Mouse (Mus musculus) hindbrain, postnatal 0 days (tissue): ENCODE data around the gene Ugt1a6b. TPM values are rescaled to one million over a fixed set of nuclear protein-coding genes. Genes with fewer than 3 reads are reported as not detected.

ENCODE experiments used
- ATAC-seq: fragments of 200-750 bp; cut with Nextera tagmentation; 2 replicates; pipeline ENCODE4 v1.8.0; 2017; ENCODE audit warnings: mild to moderate bottlenecking, moderate TSS enrichment, moderate library complexity
- DNase-seq: peaks from one replicate; pipeline ENCODE4 v3.0.0-alpha.2; 2015; ENCODE audit warnings: low spot score
- H3K27ac ChIP-seq: fragments of 300-500 bp; sonication (generic); 2 replicates; pipeline ENCODE4 v1.5.1; 2014; ENCODE audit warnings: mild to moderate bottlenecking
- H3K27me3 ChIP-seq: fragments of 300-500 bp; sonication (generic); 2 replicates; pipeline ENCODE4 v1.6.1; 2014; ENCODE audit warnings: low read length, mixed read lengths; ENCODE audit not compliant: insufficient read depth
- H3K36me3 ChIP-seq: fragments of 300-500 bp; sonication (generic); 2 replicates; pipeline ENCODE4 v1.6.1; 2014; ENCODE audit warnings: low read length, mixed read lengths; ENCODE audit not compliant: insufficient read depth
- H3K4me1 ChIP-seq: fragments of 300-500 bp; sonication (generic); 2 replicates; pipeline ENCODE4 v1.6.1; 2014; ENCODE audit warnings: antibody characterized with exemption, low read length, mixed read lengths; ENCODE audit not compliant: insufficient read depth
- H3K4me2 ChIP-seq: fragments of 300-500 bp; sonication (generic); 2 replicates; pipeline ENCODE4 v1.6.1; 2014; ENCODE audit warnings: low read depth, mild to moderate bottlenecking, low read length, moderate library complexity, mixed read lengths
- H3K4me3 ChIP-seq: fragments of 300-500 bp; sonication (generic); 2 replicates; pipeline ENCODE4 v1.5.1; 2014; ENCODE audit warnings: low read length
- H3K9ac ChIP-seq: fragments of 300-500 bp; sonication (generic); replicated peaks from 2 replicates; pipeline ENCODE4 v1.6.1; 2014; ENCODE audit warnings: mild to moderate bottlenecking, low read length, moderate library complexity, mixed read lengths
- H3K9me3 ChIP-seq: fragments of 300-500 bp; sonication (generic); 2 replicates; pipeline ENCODE4 v1.6.1; 2016; ENCODE audit warnings: low read length, mixed read lengths
- CTCF ChIP-seq: IDR thresholded peaks from 2 replicates; pipeline ENCODE4 v1.5.1; 2016; ENCODE audit warnings: antibody characterized with exemption, control low read depth, low read depth
- WGBS: fragments of 180-500 bp; shearing (Covaris S2); extraction: QIAGEN DNeasy Blood & Tissue Kit; methylation state at CpG from one replicate; pipeline ENCODE4 v1.1.7; 2014; 5-methylcytosine and 5-hydroxymethylcytosine counted together
- polyA plus RNA-seq: library from polyadenylated mRNA; unstranded; fragments of >200 nt; fragmentation: Nextera tagmentation; extraction: Ambion mirVana; gene quantifications from 2 replicates; pipeline ENCODE4 v1.2.1, GENCODE M21; 2015
- total RNA-seq: library from RNA; depleted of rRNA; stranded (reverse); fragments of >200 nt; gene quantifications from 2 replicates; pipeline ENCODE4 v1.2.3, GENCODE M21; 2014

Ugt1a6b gene
- total and polyA plus RNA-seq, 2 experiments from 2014 or later = 3.0 to 3.8 TPM

DNA sequence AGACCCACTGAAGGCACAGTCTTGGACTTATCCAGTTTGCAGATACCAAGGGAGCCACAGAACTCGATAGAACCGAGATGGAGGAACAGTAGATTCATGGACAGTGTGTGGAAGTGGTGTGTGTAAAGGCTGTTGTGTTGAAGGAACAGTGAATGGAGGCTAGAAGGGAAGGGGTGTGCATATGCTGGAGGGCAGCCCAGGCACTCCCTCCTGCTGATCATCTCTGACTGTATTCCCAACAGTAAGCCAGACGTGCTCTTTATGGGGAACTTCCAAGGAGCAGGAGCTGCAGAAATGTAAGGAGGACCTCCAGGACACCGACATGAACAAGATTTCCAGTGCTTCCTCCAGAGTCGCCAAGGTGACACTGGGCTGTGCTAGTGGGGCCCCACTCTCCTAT, 147.0 kb downstream of the Ugt1a6b start:
- ATAC-seq = no peak
- Histone ChIP-seq H3K36me3 (no peaks in the 10 kb centered on the region), H3K27ac (no peak overlapping the region), H3K4me1 (no peaks in the 10 kb centered on the region), H3K9ac (no peak overlapping the region), H3K27me3 (no peaks in the 10 kb centered on the region), H3K4me3 (no peak overlapping the region), H3K4me2 (no peak overlapping the region), H3K9me3 (peaks cover 79% of the 10 kb centered on the region)
- TF ChIP-seq CTCF = no peak
- WGBS = 80% methylated on average over 5 of the region's 5 CpGs
- DNase-seq = no peak

DNA sequence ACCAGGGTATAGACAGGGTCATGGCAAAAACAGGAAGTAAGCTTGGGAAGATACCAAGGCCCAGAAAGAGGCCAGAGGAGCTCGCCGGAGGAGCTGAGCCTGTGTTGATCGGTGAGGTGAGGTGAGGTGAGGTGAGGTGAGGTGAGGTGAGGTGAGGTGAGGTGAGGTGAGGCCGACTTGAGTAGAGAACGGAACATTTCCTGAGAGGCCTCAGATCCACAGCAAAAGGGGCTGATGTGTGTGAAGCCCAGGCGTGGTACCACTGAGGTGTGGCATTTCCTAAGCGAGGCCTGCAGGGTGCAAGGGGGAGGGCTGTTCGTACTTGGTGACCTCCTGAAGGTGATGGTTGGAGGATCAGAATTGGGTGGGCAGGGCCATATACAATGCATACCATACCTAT, 150.1 kb downstream of the Ugt1a6b start:
- peaks cover 72% of the 10 kb centered on the region for H3K9me3 ChIP-seq
- TF ChIP-seq CTCF = no peak
- H3K4me2 ChIP-seq = no peak overlapping the region
- H3K27ac ChIP-seq = no peak overlapping the region
- no peak overlapping the region for H3K9ac ChIP-seq
- H3K36me3 ChIP-seq = no peaks in the 10 kb centered on the region
- no peaks in the 10 kb centered on the region for H3K4me1 ChIP-seq
- H3K4me3 ChIP-seq = no peak overlapping the region
- ATAC-seq (no peak), DNase-seq (no peak)
- 75% methylated on average over 8 of the region's 8 CpGs for WGBS
- H3K27me3 ChIP-seq = no peaks in the 10 kb centered on the region

DNA sequence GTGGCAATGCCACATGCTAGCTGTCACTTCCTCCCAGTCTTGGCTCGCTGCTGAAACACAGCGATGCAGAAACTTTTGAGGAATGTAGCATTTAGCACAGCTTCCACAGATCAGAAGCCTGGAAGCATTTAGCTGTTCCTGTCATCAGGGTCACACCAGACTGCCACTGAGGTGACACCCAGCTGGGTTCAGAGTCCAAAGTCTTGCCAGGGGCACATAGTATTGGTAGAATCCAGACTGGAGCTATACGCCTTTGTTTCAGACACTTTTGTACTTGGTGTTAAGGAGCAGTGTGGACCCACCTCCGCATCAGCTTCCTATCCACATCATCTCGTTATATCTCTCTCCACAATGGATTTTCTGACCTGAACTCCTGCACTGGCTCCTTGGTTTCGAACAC, 150.5 kb downstream of the Ugt1a6b start:
- Histone ChIP-seq H3K27me3 (no peaks in the 10 kb centered on the region), H3K27ac (no peak overlapping the region), H3K36me3 (no peaks in the 10 kb centered on the region), H3K4me3 (no peak overlapping the region), H3K4me1 (no peaks in the 10 kb centered on the region), H3K9me3 (peaks cover 68% of the 10 kb centered on the region), H3K4me2 (no peak overlapping the region), H3K9ac (no peak overlapping the region)
- 74% methylated on average over 6 of the region's 6 CpGs for WGBS
- DNase-seq = no peak
- no peak for ATAC-seq
- TF ChIP-seq CTCF = no peak

DNA sequence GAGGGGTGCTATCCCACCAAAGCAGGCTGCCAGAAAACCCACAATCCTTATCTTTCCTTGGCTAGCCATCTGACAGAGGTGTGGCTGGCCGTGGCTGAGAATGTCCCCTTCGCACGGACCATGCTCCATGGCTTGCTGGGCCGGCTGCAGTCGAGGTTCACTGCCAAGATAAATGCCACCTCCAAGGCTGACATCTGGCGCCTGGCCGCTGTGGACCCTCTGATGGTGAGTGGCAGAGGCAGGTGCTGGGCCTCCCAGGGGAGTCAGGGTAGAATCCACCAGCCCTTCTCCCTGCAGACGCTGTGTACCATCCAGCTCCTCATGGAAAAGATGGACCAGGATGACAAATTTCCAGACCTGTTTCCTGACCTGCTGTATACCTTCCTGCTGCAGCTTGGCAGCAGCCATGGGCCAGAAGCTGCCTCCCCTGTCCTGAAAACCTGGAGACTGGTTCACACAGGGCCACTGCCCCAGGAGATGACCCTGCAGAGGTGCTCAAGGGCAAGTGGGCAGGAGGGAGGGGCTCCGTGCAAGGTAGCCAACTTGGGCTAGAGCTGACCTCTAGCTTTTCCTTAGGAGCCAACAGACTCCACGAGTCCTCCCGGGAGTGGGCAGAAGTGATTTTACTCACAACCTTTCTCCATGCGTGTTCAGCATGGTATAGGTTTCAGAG, 151.9 kb downstream of the Ugt1a6b start:
- H3K9ac ChIP-seq = no peak overlapping the region
- DNase-seq (peak; percentile 71), ATAC-seq (peak; percentile 15; the same call in 1 of the 2 replicates)
- no peak overlapping the region for H3K4me3 ChIP-seq
- H3K9me3 ChIP-seq = peaks cover 54% of the 10 kb centered on the region
- no peak overlapping the region for H3K27ac ChIP-seq
- 85% methylated on average over 12 of the region's 12 CpGs for WGBS
- H3K4me2 ChIP-seq = no peak overlapping the region
- no peaks in the 10 kb centered on the region for H3K27me3 ChIP-seq
- TF ChIP-seq CTCF = no peak
- no peaks in the 10 kb centered on the region for H3K36me3 ChIP-seq
- no peaks in the 10 kb centered on the region for H3K4me1 ChIP-seq

DNA sequence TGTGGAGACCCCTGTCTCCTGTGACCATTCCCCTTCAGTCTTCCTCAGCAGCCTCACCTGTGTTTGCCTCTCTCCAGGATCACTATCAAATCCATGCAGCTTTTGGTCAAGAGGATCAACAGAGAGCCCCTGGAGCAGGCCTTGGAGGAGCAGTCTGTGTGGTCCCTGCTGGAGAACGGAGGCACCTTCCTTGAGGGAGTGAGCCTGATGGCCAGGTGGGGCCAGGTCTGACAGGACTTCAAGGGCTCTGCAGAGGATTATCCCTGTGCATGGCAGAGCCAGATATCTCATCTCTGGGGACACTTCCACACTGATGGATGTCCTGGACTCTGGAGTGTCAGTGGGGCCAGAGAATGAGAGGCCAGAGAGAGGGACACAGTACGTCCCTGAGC, 152.4 kb downstream of the Ugt1a6b start:
- WGBS = 56% methylated on average over 2 of the region's 2 CpGs
- H3K9me3 ChIP-seq = peaks cover 48% of the 10 kb centered on the region
- no peak for TF ChIP-seq CTCF
- H3K4me3 ChIP-seq = no peak overlapping the region
- no peaks in the 10 kb centered on the region for H3K27me3 ChIP-seq
- 0 out of 2 replicates have a peak, but pooled peaks cover under 1% of the 10 kb centered on the region for H3K36me3 ChIP-seq
- no peak overlapping the region for H3K27ac ChIP-seq
- DNase-seq (no peak), ATAC-seq (no peak)
- H3K4me1 ChIP-seq = no peaks in the 10 kb centered on the region
- no peak overlapping the region for H3K9ac ChIP-seq
- no peak overlapping the region for H3K4me2 ChIP-seq

DNA sequence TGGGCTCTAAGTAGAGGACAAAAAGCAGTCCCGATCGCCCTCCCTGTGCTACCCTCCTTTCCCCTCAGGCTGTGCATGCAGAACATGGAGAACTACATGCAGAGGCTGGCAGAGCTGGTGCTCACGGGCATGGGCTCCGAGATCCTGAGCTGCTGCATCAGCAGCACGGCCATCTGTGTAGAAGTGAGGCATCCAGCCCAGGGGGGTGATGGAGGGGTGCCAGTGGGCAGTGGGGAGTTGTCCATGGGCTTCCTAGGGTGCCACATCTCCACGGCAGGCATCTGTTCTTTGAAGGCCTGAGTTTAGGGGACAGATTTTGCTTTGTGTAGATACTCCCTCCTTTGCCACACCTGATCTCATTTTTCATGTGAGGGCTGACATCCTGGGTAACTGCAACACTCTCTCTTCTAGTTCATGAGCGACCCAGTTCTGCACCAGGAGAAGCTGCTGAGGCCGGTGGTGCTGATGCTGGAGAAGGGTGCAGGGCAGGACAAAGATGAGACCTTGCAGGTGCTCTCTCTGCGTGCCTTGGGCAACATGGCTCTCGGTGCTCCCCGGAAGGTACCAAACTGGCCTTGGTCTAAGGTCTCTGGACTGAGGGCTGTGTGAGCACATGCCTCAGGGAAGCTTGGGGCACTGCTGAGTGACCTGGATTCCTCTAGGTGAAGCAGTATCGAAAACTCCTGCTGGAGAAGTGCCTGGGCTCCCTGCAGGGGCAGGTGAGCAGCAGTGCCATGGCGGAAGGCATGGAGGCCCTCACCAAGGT, 153.1 kb downstream of the Ugt1a6b start:
- no peak for TF ChIP-seq CTCF
- DNase-seq (no peak), ATAC-seq (no peak)
- peaks cover 41% of the 10 kb centered on the region for H3K9me3 ChIP-seq
- H3K9ac ChIP-seq = no peak overlapping the region
- no peak overlapping the region for H3K4me3 ChIP-seq
- H3K27me3 ChIP-seq = no peaks in the 10 kb centered on the region
- H3K36me3 ChIP-seq = peaks cover 7% of the 10 kb centered on the region; the same call in 1 of the 2 replicates
- WGBS = 77% methylated on average over 13 of the region's 13 CpGs
- H3K27ac ChIP-seq = no peak overlapping the region
- H3K4me1 ChIP-seq = no peaks in the 10 kb centered on the region
- no peak overlapping the region for H3K4me2 ChIP-seq
